Mouse (Mus musculus) liver, embryonic 14.5 days (tissue): Measurements from ENCODE around the gene Ncam1. TPM values are rescaled to one million over a fixed set of nuclear protein-coding genes. Genes with fewer than 3 reads are reported as not detected.

ENCODE experiments used
- ATAC-seq: fragments of 200-750 bp; cut with Nextera tagmentation; 2 replicates; pipeline ENCODE4 v1.8.0; 2017; ENCODE audit warnings: moderate number of reproducible peaks, mild to moderate bottlenecking, moderate library complexity; ENCODE audit not compliant: insufficient read depth
- DNase-seq, 3 experiments: peaks; one replicate each; pipeline ENCODE4 v3.0.0-alpha.2; 2012 to 2013; ENCODE audit warnings: low read depth in 3 of 3, low spot score in 3 of 3
- H3K27ac ChIP-seq: fragments of 300-500 bp; sonication (generic); 2 replicates; pipeline ENCODE4 v1.5.1; 2014; ENCODE audit warnings: moderate library complexity, mild to moderate bottlenecking, control low read depth, inconsistent platforms
- H3K27me3 ChIP-seq: fragments of 300-500 bp; sonication (generic); 2 replicates; pipeline ENCODE4 v1.6.1; 2014; ENCODE audit warnings: mild to moderate bottlenecking, low read length, moderate library complexity; ENCODE audit not compliant: control insufficient read depth, insufficient read depth
- H3K36me3 ChIP-seq: fragments of 300-500 bp; sonication (generic); replicated peaks from 2 replicates; pipeline ENCODE4 v1.6.1; 2014; ENCODE audit warnings: low read depth; ENCODE audit not compliant: control insufficient read depth, insufficient read depth
- H3K4me1 ChIP-seq, 2 experiments: fragments of 200-500 bp in 1 of 2; fragments of 300-500 bp in 1 of 2; sonication (generic) in 1 of 2; replicated peaks; 2 replicates each; pipeline ENCODE4 v1.6.1; 2012 to 2014; ENCODE audit warnings: antibody characterized with exemption in 1 of 2, inconsistent platforms in 1 of 2, low read length in 1 of 2; ENCODE audit not compliant: control insufficient read depth in 2 of 2, insufficient read depth in 2 of 2
- H3K4me2 ChIP-seq: fragments of 300-500 bp; sonication (generic); 2 replicates; pipeline ENCODE4 v1.6.1; 2014; ENCODE audit warnings: low read depth, mild to moderate bottlenecking, control low read depth, moderate library complexity
- H3K4me3 ChIP-seq, 2 experiments: fragments of 200-500 bp in 1 of 2; fragments of 300-500 bp in 1 of 2; sonication (generic) in 1 of 2; 2 replicates each; pipeline ENCODE4 v1.5.1; 2012 to 2014; ENCODE audit warnings: low read depth in 2 of 2, low read length in 2 of 2, mild to moderate bottlenecking in 2 of 2, control low read depth in 1 of 2, inconsistent platforms in 1 of 2, moderate library complexity in 1 of 2; ENCODE audit not compliant: insufficient read depth in 1 of 2
- H3K9ac ChIP-seq: fragments of 300-500 bp; sonication (generic); replicated peaks from 2 replicates; pipeline ENCODE4 v1.6.1; 2014; ENCODE audit warnings: mild to moderate bottlenecking, control low read depth, moderate library complexity
- H3K9me3 ChIP-seq: fragments of 300-500 bp; sonication (generic); 2 replicates; pipeline ENCODE4 v1.6.1; 2016; ENCODE audit warnings: low read length, mixed read lengths; ENCODE audit not compliant: control insufficient read depth
- CTCF ChIP-seq: IDR thresholded peaks from 2 replicates; pipeline ENCODE4 v1.5.1; 2016; ENCODE audit warnings: antibody characterized with exemption, low read depth, control low read depth
- EP300 ChIP-seq: IDR thresholded peaks from 2 replicates; pipeline ENCODE4 v1.6.1; 2016; ENCODE audit warnings: antibody characterized with exemption, low read depth
- WGBS: fragments of 180-500 bp; shearing (Covaris S2); extraction: QIAGEN DNeasy Blood & Tissue Kit; methylation state at CpG from one replicate; pipeline ENCODE4 v1.1.7; 2014; ENCODE audit not compliant: insufficient replicate concordance; 5-methylcytosine and 5-hydroxymethylcytosine counted together
- polyA plus RNA-seq, 2 experiments: library from polyadenylated mRNA; depleted of rRNA in 1 of 2; stranded (reverse) in 1 of 2; unstranded in 1 of 2; fragments of >200 nt; fragmentation: Nextera tagmentation in 1 of 2; extraction: Ambion mirVana in 1 of 2; gene quantifications; 2 replicates each; pipeline versions ENCODE4 v1.2.1 to v1.2.3; 2012 to 2014

The Ncam1 gene
- polyA plus RNA-seq, 2 experiments, result 0.60 to 1.9 TPM

DNA sequence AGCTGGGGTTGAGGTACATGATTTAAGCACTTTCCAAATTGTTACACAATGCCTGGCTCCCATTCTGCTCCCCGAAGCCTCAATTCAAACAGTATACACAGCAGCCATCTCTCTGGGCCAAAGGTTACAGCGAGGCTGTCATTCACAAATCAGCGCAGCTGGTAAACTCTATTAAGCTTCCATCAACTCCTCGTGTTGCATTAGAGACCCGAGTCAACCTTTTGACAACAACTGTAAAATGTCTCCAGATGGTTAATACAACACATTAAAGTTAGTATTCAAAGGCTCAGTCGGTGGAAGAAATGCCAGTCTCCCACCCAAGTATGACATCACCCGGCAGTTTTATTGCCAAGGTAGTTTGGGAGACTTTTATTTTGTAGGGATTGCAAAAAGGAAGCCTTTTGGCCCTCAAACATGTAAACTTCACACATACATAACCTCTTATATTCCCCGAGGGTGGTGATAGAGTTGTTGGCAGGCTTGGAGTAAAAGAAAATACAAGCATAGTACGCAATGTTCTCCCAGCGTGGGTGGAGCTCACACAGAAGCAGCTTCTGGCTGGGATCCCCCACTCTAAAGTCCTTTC lies 204.7 kb downstream of the Ncam1 start:
- TF ChIP-seq EP300 (no peak), CTCF (no peak)
- no peaks in the 10 kb centered on the region for H3K36me3 ChIP-seq
- H3K27ac ChIP-seq, result no peak overlapping the region
- H3K4me3 ChIP-seq, result no peak overlapping the region
- no peaks in the 10 kb centered on the region for H3K27me3 ChIP-seq
- no peak overlapping the region for H3K4me2 ChIP-seq
- DNase-seq, result peak in 2 of 3 experiments; percentile 2
- H3K4me1 ChIP-seq, result no peaks in the 10 kb centered on the region
- no peak for ATAC-seq
- WGBS, result 56% methylated on average over 10 of the region's 10 CpGs
- no peak overlapping the region for H3K9ac ChIP-seq
- H3K9me3 ChIP-seq, result no peaks in the 10 kb centered on the region

GRCm38 (mm10) chr9:49592006-49592405 lies 206.7 kb downstream of the Ncam1 start:
- DNase-seq, result no peak
- Histone ChIP-seq H3K36me3 (no peaks in the 10 kb centered on the region), H3K27me3 (no peaks in the 10 kb centered on the region), H3K9me3 (no peaks in the 10 kb centered on the region), H3K4me2 (no peak overlapping the region), H3K4me3 (no peak overlapping the region), H3K4me1 (no peaks in the 10 kb centered on the region), H3K27ac (no peak overlapping the region), H3K9ac (no peak overlapping the region)
- TF ChIP-seq CTCF (no peak), EP300 (no peak)
- no peak for ATAC-seq
- WGBS, result 45% methylated on average over 2 of the region's 2 CpGs

DNA sequence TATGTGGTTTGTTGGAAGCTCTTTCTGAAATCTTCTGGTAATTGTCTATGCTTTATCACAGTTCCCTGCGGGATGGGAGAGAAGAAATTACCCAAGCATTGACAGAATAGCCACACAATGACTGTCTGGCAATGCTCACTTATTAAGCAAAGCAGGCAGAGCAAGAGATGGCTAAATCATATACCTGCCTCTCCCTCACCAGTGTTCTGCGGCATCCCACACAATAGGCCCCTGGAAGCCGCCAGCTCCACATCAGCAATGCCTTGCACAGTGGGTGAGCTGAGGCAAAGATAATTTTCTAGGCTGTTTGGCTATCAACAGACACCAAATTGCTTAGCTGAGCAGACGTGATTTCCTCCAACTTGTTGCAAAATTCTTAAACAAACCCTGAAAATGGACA lies 208.5 kb downstream of the Ncam1 start:
- Histone ChIP-seq H3K4me2 (no peak overlapping the region), H3K27ac (no peak overlapping the region), H3K27me3 (no peaks in the 10 kb centered on the region), H3K4me3 (no peak overlapping the region), H3K9ac (no peak overlapping the region), H3K9me3 (no peaks in the 10 kb centered on the region), H3K36me3 (no peaks in the 10 kb centered on the region), H3K4me1 (no peaks in the 10 kb centered on the region)
- TF ChIP-seq EP300 (no peak), CTCF (no peak)
- 51% methylated on average over 4 of the region's 4 CpGs for WGBS
- no peak for ATAC-seq
- DNase-seq, result no peak

- DNase-seq (no peak), ATAC-seq (no peak)
- no peak for TF ChIP-seq EP300
- TF ChIP-seq CTCF, result no peak
- Histone ChIP-seq H3K4me1 (no peaks in the 10 kb centered on the region), H3K27ac (no peak overlapping the region), H3K9me3 (no peaks in the 10 kb centered on the region), H3K9ac (no peak overlapping the region), H3K36me3 (no peaks in the 10 kb centered on the region), H3K27me3 (no peaks in the 10 kb centered on the region), H3K4me3 (no peak overlapping the region), H3K4me2 (no peak overlapping the region)
- WGBS, result 67% methylated on average over 4 of the region's 4 CpGs
Observed at GRCm38 (mm10) chr9:49577136-49577535, 221.6 kb downstream of the Ncam1 start.

DNA sequence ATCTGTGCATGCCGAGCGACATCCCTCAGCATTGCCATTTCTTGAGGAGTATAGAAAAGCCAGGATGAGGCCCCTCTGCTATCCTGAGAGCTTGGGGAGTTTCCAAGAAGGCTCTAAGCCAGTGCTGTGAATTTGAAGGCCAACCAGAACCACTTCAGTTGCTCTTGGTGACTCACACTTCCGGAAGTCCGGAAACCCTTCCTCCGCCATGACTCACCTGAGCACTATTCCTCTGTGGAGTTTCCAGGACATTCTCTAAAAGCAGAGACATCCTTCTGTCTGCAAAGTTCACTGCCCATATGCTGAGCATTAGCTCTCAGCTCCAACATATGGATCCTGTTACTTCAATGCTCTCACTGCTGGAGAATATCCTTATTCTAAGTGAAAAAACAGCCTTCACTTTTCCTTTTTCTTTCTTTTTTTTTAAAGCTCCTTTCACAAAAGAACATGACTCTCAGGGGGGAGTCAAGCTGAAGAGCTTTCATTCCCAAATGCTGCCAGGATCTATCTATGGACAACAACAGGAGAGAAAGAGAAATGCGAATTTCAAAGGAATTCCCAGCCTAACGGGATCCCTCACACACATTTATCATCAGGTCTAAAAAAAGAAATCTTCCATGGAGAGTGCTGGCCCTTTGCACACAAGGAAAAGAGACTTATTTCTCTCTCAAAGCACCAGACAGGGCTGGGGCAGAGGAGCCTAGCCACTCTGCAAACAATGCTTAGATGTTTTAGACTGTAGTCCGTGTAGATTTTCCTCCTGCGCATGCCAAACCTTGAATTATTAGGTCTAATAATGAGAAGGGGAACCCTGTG lies 226.8 kb downstream of the Ncam1 start:
- Histone ChIP-seq H3K36me3 (no peaks in the 10 kb centered on the region), H3K27ac (no peak overlapping the region), H3K9ac (no peak overlapping the region), H3K4me3 (no peak overlapping the region), H3K9me3 (no peaks in the 10 kb centered on the region), H3K27me3 (no peaks in the 10 kb centered on the region), H3K4me1 (no peaks in the 10 kb centered on the region), H3K4me2 (no peak overlapping the region)
- ATAC-seq (no peak), DNase-seq (no peak)
- TF ChIP-seq CTCF, result no peak
- TF ChIP-seq EP300, result no peak
- whole genome bisulfite sequencing, result 52% methylated on average over 9 of the region's 9 CpGs
